In genomic region chr9:57764147-57764973, GRCm38 (mm10) we compare ENCODE assay signal across 8 mouse cellular contexts. TPM values are rescaled to one million over a fixed set of nuclear protein-coding genes. Genes with fewer than 3 reads are reported as not detected.
DNase-seq lines count a peak whose midpoint lies in the region; ATAC-seq and TF ChIP-seq lines count a peak whose summit lies in the region.

No protein-coding gene starts in this region.

- peak overlapping the region; percentile 66 for H3K4me3 ChIP-seq in C2C12 (ENCODE audit: insufficient read depth, poor library complexity, severe bottlenecking)
- peak overlapping the region; percentile 97 for H3K4me3 ChIP-seq in bone marrow macrophage, adult 2 months (ENCODE audit: insufficient read depth, low read length)
- H3K4me3 ChIP-seq in heart, embryonic 13.5 days, result peak overlapping the region; percentile 97
- peak overlapping the region; percentile 96 for H3K4me3 ChIP-seq in liver, embryonic 13.5 days (replicated peaks)

- peak overlapping the region; percentile 88 for H3K4me2 ChIP-seq in heart, embryonic 13.5 days
- peak overlapping the region; percentile 97 for H3K4me2 ChIP-seq in liver, embryonic 13.5 days

- peaks cover 37% of the 10 kb centered on the region for H3K79me3 ChIP-seq in C2C12 (ENCODE audit: low read depth)

- peak overlapping the region; percentile 99 for H3K9ac ChIP-seq in heart, embryonic 13.5 days
- H3K9ac ChIP-seq in liver, embryonic 13.5 days, result peak overlapping the region; percentile 100

- peak overlapping the region; percentile 87 for H3K27ac ChIP-seq in bone marrow macrophage, adult 2 months (ENCODE audit: insufficient read depth, low read depth, low read length)
- H3K27ac ChIP-seq in heart, embryonic 13.5 days (replicated peaks), result peak overlapping the region; percentile 100
- peak overlapping the region; percentile 98 for H3K27ac ChIP-seq in liver, embryonic 13.5 days

- no peaks in the 10 kb centered on the region for H3K9me3 ChIP-seq in heart, embryonic 13.5 days
- no peaks in the 10 kb centered on the region for H3K9me3 ChIP-seq in liver, embryonic 13.5 days (replicated peaks)

- DNase-seq in fibroblast of lung, adult 2 months (ENCODE audit: low read depth), result peak; percentile 36
- peak; percentile 88 for DNase-seq in kidney, postnatal 14 days
- peak; percentile 45 for DNase-seq in liver, embryonic 13.5 days
- DNase-seq in natural killer cell, adult 2 months (ENCODE audit: low spot score in 2 of 2), result peak; percentile 53 to 59
- peak; percentile 91 for DNase-seq in testis, postnatal 10 days (ENCODE audit: low spot score)

- peak overlapping the region; percentile 82 for H3ac ChIP-seq in C2C12 (ENCODE audit: control insufficient read depth, insufficient read length, low read depth)

- WGBS in heart, embryonic 13.5 days, result under 1% methylated on average over 57 of the region's 57 CpGs
- WGBS in liver, embryonic 13.5 days (ENCODE audit: insufficient replicate concordance), result under 1% methylated on average over 57 of the region's 57 CpGs

- peaks cover 28% of the 10 kb centered on the region for H3K36me3 ChIP-seq in C2C12 (ENCODE audit: control insufficient read depth, insufficient read depth)
- peaks cover 26% of the 10 kb centered on the region for H3K36me3 ChIP-seq in heart, embryonic 13.5 days
- H3K36me3 ChIP-seq in liver, embryonic 13.5 days, result peaks cover 30% of the 10 kb centered on the region

- ATAC-seq in heart, embryonic 13.5 days (ENCODE audit: extremely low read depth, insufficient number of reproducible peaks, low FRiP score, low TSS enrichment), result peak; percentile 37
- ATAC-seq in liver, embryonic 13.5 days (ENCODE audit: low read depth), result peak; percentile 18

- no peak for TF ChIP-seq CTCF in C2C12 (IDR thresholded peaks at IDR 0.05; ENCODE audit: control insufficient read depth, insufficient read depth, insufficient read length)
- TF ChIP-seq CTCF in bone marrow macrophage, adult 2 months (IDR thresholded peaks at IDR 0.05; ENCODE audit: low read depth, low read length), result no peak

- peaks cover 21% of the 10 kb centered on the region for H3K4me1 ChIP-seq in bone marrow macrophage, adult 2 months (ENCODE audit: control insufficient read depth, insufficient read depth, low read length)
- H3K4me1 ChIP-seq in heart, embryonic 13.5 days, result peaks cover 70% of the 10 kb centered on the region
- H3K4me1 ChIP-seq in liver, embryonic 13.5 days (replicated peaks), result peaks cover 78% of the 10 kb centered on the region

- no peak for TF ChIP-seq POLR2A in bone marrow macrophage, adult 2 months (IDR thresholded peaks at IDR 0.05; ENCODE audit: borderline replicate concordance, low read depth, low read length)

- peaks cover 52% of the 10 kb centered on the region for H3K79me2 ChIP-seq in C2C12 (ENCODE audit: control insufficient read depth, insufficient read depth)

- H3K27me3 ChIP-seq in C2C12 (ENCODE audit: control insufficient read depth, insufficient read depth, insufficient read length), result no peaks in the 10 kb centered on the region
- no peaks in the 10 kb centered on the region for H3K27me3 ChIP-seq in heart, embryonic 13.5 days (replicated peaks)
- H3K27me3 ChIP-seq in liver, embryonic 13.5 days, result 0 out of 2 replicates have a peak, but pooled peaks cover 12% of the 10 kb centered on the region

TF ChIP-seq in C2C12, 6 proteins besides CTCF, POLR2A, EP300 and RAD21:
- TF ChIP-seq MYOD1 (IDR thresholded peaks at IDR 0.05; ENCODE audit: control insufficient read depth, insufficient read length, low read depth) (no peak), MAX (IDR thresholded peaks at IDR 0.05) (no peak), FOSL1 (IDR thresholded peaks at IDR 0.05; ENCODE audit: insufficient read depth, low read length, poor library complexity, severe bottlenecking) (no peak), CEBPB (IDR thresholded peaks at IDR 0.05; ENCODE audit: low read depth) (no peak), MYOG (IDR thresholded peaks at IDR 0.05; ENCODE audit: control insufficient read depth, extremely low read depth, insufficient read length) (no peak), USF1 (IDR thresholded peaks at IDR 0.05; ENCODE audit: low read depth) (no peak)

RNA-seq across cellular contexts. Expression of gene Clk3, which starts 1.3 kb away (rescaled TPM):
- 50.9 TPM for polyA plus RNA-seq in C2C12 (2012; fragmentation: generic; extraction: Trizol)
- polyA plus RNA-seq in bone marrow macrophage, adult 2 months (2012; ENCODE audit: insufficient read depth, insufficient read length, missing spikeins), result 72.4 and 84.2 TPM in 2 replicates
- polyA plus RNA-seq in heart, embryonic 13.5 days (2015; fragmentation: Nextera tagmentation; extraction: Ambion mirVana), result 56.1 and 57.1 TPM in 2 replicates
- 86.2 and 97.4 TPM in 2 replicates for polyA plus RNA-seq in liver, embryonic 13.5 days (2015; fragmentation: Nextera tagmentation; extraction: Ambion mirVana)

RNA-seq across cellular contexts. Expression of gene Edc3, which starts 56.0 kb away (rescaled TPM):
- polyA plus RNA-seq in C2C12 (2012; fragmentation: generic; extraction: Trizol), result 16.8 TPM
- 12.8 and 13.0 TPM in 2 replicates for polyA plus RNA-seq in bone marrow macrophage, adult 2 months (2012; ENCODE audit: insufficient read depth, insufficient read length, missing spikeins)
- polyA plus RNA-seq in heart, embryonic 13.5 days (2015; fragmentation: Nextera tagmentation; extraction: Ambion mirVana), result 16.2 and 17.5 TPM in 2 replicates
- polyA plus RNA-seq in liver, embryonic 13.5 days (2015; fragmentation: Nextera tagmentation; extraction: Ambion mirVana), result 16.7 and 18.4 TPM in 2 replicates

Comparison
In these comparisons a context has a peak if more than half of its experiments do, and no peak if none do; other contexts are left out.
1. Peak in every context shown above with its lines: DNase-seq, ATAC-seq, H3K4me3 ChIP-seq and H3K27ac ChIP-seq.
2. DNase-seq: peak in every context shown above with its lines; median percentile 91 in testis, postnatal 10 days; 88 in kidney, postnatal 14 days; 56 in natural killer cell, adult 2 months; 45 in liver, embryonic 13.5 days; 36 in fibroblast of lung, adult 2 months.